Mouse (Mus musculus): ENCODE results near the gene Hdac5. TPM values are rescaled to one million over a fixed set of nuclear protein-coding genes. Genes with fewer than 3 reads are reported as not detected.

Gene Hdac5
- polyA plus RNA-seq, 1 experiment from 2014 or later, result 21.7 TPM

DNA sequence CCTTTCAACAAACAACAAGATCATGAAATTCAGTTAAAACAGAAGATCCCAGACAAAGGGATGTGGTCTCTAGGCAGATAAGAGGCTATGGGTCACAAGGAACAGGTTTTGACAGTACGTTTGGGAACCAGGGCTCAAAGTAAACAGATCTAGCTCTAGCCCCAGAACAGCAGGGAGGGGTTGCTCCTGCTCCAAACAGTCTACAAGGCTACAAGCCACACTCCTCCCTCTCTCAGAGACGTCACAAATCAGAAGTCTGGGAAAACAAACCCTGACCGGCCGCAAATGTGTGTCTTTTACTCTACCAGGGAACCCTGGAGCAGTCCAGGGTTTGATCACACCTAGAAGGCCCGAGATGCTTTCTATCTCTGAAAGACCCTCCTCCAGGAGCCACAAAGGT lies 19.0 kb downstream of the Hdac5 start:
- 53% methylated on average over 5 of the region's 5 CpGs for WGBS (ENCODE audit: insufficient replicate concordance)
- Histone ChIP-seq H3K9me3 (replicated peaks) (no peaks in the 10 kb centered on the region), H3K4me1 (peaks cover 79% of the 10 kb centered on the region), H3K27me3 (replicated peaks) (no peaks in the 10 kb centered on the region), H3K4me2 (no peak overlapping the region), H3K4me3 (no peak overlapping the region), H3K36me3 (peaks cover 8% of the 10 kb centered on the region), H3K9ac (no peak overlapping the region), H3K27ac (no peak overlapping the region)
- no peak for ATAC-seq

DNA sequence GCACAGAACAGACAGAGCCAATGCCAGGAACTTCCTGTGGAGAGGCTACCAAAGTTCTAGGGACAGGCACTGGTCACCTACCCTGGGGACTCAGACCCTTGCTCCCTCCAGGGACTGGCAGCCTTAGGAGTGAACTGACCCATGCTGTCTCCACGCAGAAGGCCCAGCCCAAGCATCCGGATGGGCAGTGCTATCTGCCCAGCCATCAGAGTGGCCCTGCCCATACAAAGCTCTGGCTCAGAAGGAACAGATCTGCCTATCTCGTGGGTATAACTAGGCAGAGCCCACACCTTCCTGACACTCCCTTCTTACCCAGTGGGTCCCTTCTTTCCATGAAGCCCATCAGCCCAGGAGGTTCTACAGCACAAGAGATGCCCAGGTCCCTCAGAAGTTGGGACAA lies 19.8 kb downstream of the Hdac5 start:
- 32% methylated on average over 3 of the region's 3 CpGs for WGBS (ENCODE audit: insufficient replicate concordance)
- no peak overlapping the region for H3K27ac ChIP-seq
- H3K27me3 ChIP-seq (replicated peaks), result no peaks in the 10 kb centered on the region
- ATAC-seq, result no peak
- H3K9ac ChIP-seq, result no peak overlapping the region
- H3K4me1 ChIP-seq, result peaks cover 70% of the 10 kb centered on the region
- H3K4me3 ChIP-seq, result no peak overlapping the region
- no peak overlapping the region for H3K4me2 ChIP-seq
- H3K9me3 ChIP-seq (replicated peaks), result no peaks in the 10 kb centered on the region
- H3K36me3 ChIP-seq, result peaks cover 14% of the 10 kb centered on the region

DNA sequence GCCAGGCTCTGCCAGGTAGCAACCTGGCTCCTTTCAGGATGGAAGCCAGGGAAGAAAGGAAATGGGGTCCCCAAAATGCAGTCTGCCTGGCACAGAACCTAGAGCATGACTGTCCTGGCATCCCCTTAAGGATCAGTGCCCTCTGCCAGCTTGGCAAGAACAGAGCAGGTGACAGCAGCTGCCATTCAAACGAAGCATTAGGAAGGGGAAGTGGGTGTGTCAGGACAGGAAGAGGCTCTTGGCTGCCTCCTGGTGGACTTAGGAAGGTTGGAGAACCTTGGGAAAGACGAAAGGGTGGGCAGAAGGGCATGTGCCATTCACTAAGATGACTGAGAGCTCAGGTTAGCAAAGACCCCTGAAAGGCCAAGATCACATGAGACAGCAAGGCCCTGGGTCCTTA lies 20.2 kb downstream of the Hdac5 start:
- 0 out of 2 replicates have a peak, but pooled peaks have one; percentile 2 for ATAC-seq
- Histone ChIP-seq H3K4me1 (peaks cover 66% of the 10 kb centered on the region), H3K9me3 (replicated peaks) (no peaks in the 10 kb centered on the region), H3K9ac (no peak overlapping the region; the same call in 1 of the 2 replicates), H3K27ac (no peak overlapping the region), H3K4me3 (no peak overlapping the region), H3K4me2 (no peak overlapping the region), H3K27me3 (replicated peaks) (no peaks in the 10 kb centered on the region), H3K36me3 (peaks cover 18% of the 10 kb centered on the region)
- 16% methylated on average over 2 of the region's 2 CpGs for WGBS (ENCODE audit: insufficient replicate concordance)

GRCm38 (mm10) chr11:102208846-102209245 lies 21.1 kb downstream of the Hdac5 start:
- WGBS (ENCODE audit: insufficient replicate concordance), result 21% methylated on average over 4 of the region's 4 CpGs
- H3K4me2 ChIP-seq, result peak overlapping the region; percentile 18; the same call in 1 of the 2 replicates
- H3K27me3 ChIP-seq (replicated peaks), result no peaks in the 10 kb centered on the region
- H3K36me3 ChIP-seq, result peaks cover 27% of the 10 kb centered on the region
- H3K4me3 ChIP-seq, result no peak overlapping the region
- no peak overlapping the region for H3K9ac ChIP-seq
- H3K9me3 ChIP-seq (replicated peaks), result no peaks in the 10 kb centered on the region
- peak overlapping the region; percentile 46 for H3K27ac ChIP-seq
- H3K4me1 ChIP-seq, result peaks cover 57% of the 10 kb centered on the region
- ATAC-seq, result no peak

GRCm38 (mm10) chr11:102207825-102208777 lies 21.9 kb downstream of the Hdac5 start:
- Histone ChIP-seq H3K36me3 (peaks cover 32% of the 10 kb centered on the region), H3K27ac (peak overlapping the region; percentile 38), H3K4me1 (peaks cover 51% of the 10 kb centered on the region), H3K4me2 (peak overlapping the region; percentile 18; the same call in 1 of the 2 replicates), H3K9me3 (replicated peaks) (no peaks in the 10 kb centered on the region), H3K9ac (no peak overlapping the region), H3K27me3 (replicated peaks) (no peaks in the 10 kb centered on the region), H3K4me3 (no peak overlapping the region)
- ATAC-seq, result no peak
- 43% methylated on average over 11 of the region's 11 CpGs for WGBS (ENCODE audit: insufficient replicate concordance)

GRCm38 (mm10) chr11:102206481-102206880 lies 23.5 kb downstream of the Hdac5 start:
- 86% methylated on average over 30 of the region's 30 CpGs for WGBS (ENCODE audit: insufficient replicate concordance)

DNA sequence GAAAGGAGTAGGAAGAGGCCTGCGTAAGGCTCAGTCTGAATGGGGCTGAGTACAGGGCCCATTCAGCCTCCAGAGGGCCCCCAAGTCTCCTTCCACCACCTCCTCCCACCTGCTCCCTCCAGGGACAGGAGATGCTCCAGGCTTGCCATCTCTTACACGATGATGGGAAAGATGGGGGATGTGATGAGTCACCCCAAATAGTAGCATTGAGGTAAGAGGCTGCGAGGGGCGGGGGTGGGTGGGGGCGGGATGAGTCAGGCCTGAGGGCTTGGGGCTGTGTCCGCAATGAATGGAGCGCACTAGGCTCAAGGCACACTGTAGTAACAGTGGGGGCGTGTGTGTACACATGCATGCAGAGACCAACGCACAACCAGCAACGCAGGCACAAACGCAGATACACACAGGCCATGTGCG lies 28.6 kb downstream of the Hdac5 start:
- Histone ChIP-seq H3K27ac (no peak overlapping the region), H3K4me2 (no peak overlapping the region), H3K27me3 (replicated peaks) (no peaks in the 10 kb centered on the region), H3K4me1 (peaks cover 4% of the 10 kb centered on the region), H3K36me3 (peaks cover 89% of the 10 kb centered on the region), H3K9me3 (replicated peaks) (no peaks in the 10 kb centered on the region), H3K4me3 (no peak overlapping the region), H3K9ac (no peak overlapping the region)
- WGBS (ENCODE audit: insufficient replicate concordance), result 81% methylated on average over 12 of the region's 12 CpGs
- no peak for ATAC-seq

More at GRCm38 (mm10) chr11:102206481-102206880, 23.5 kb downstream of the Hdac5 start:
- no peak for ATAC-seq
- Histone ChIP-seq H3K4me2 (no peak overlapping the region), H3K9ac (no peak overlapping the region), H3K27ac (no peak overlapping the region), H3K4me3 (no peak overlapping the region), H3K4me1 (peaks cover 44% of the 10 kb centered on the region), H3K9me3 (replicated peaks) (no peaks in the 10 kb centered on the region), H3K27me3 (replicated peaks) (no peaks in the 10 kb centered on the region), H3K36me3 (peaks cover 48% of the 10 kb centered on the region)

GRCm38 (mm10) chr11:102199856-102200255 lies 30.1 kb downstream of the Hdac5 start:
- H3K4me2 ChIP-seq, result no peak overlapping the region
- H3K36me3 ChIP-seq, result peaks cover 90% of the 10 kb centered on the region
- peaks cover 13% of the 10 kb centered on the region for H3K4me1 ChIP-seq
- H3K27ac ChIP-seq, result no peak overlapping the region
- no peak overlapping the region for H3K4me3 ChIP-seq
- no peak for ATAC-seq
- H3K27me3 ChIP-seq (replicated peaks), result no peaks in the 10 kb centered on the region
- H3K9me3 ChIP-seq (replicated peaks), result no peaks in the 10 kb centered on the region
- WGBS (ENCODE audit: insufficient replicate concordance), result 70% methylated on average over 9 of the region's 9 CpGs
- no peak overlapping the region for H3K9ac ChIP-seq

- Histone ChIP-seq H3K4me2 (no peak overlapping the region), H3K4me3 (no peak overlapping the region), H3K27ac (no peak overlapping the region), H3K9me3 (replicated peaks) (no peaks in the 10 kb centered on the region), H3K9ac (no peak overlapping the region), H3K4me1 (peaks cover 13% of the 10 kb centered on the region), H3K36me3 (peaks cover 90% of the 10 kb centered on the region), H3K27me3 (replicated peaks) (no peaks in the 10 kb centered on the region)
- no peak for ATAC-seq
- 54% methylated on average over 6 of the region's 6 CpGs for WGBS (ENCODE audit: insufficient replicate concordance)
These were observed 31.7 kb downstream of the Hdac5 start for GRCm38 (mm10) chr11:102198245-102198644.

DNA sequence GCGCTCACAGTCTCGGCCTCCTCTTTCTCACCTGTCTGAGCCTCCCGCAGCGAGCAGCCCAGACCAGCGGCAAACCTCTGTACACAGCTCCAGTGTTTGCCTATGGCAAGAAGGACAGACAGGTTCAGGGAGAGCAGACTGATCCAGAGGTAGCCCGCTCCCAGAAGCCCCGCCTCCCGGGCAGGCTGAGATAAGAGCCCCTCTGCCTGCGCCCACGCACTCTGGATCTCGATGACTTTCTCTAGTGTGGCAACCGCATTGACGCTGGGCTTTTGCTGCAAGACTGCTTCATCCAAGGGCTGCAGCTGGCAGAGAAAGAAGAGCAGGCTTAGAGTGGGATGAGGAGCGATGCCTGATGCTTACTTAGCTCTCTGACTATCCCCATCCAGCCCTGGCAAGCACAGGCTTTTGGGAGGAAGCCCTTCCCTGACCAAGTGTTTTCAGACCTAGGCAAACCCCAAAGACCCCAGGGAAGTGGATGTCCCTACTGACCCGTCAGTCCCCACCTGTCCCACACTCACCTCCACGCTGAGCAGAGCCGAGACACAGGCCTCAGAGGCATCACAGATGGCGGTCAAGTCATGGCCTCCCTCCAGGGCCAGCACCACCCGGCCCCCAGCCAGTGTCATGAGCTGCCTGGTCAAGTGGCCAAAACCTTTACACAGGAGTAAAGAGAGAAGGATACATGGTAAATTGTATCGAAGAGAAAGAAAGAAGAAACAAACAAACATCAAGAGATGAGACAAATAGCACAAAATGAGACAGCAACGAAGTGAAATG lies 33.8 kb downstream of the Hdac5 start:
- no peaks in the 10 kb centered on the region for H3K9me3 ChIP-seq (replicated peaks)
- no peak overlapping the region for H3K27ac ChIP-seq
- no peaks in the 10 kb centered on the region for H3K27me3 ChIP-seq (replicated peaks)
- H3K4me3 ChIP-seq, result no peak overlapping the region
- H3K4me2 ChIP-seq, result 0 out of 2 replicates have a peak overlapping the region, but pooled peaks have one; percentile 12
- peak; percentile 45 for ATAC-seq
- WGBS (ENCODE audit: insufficient replicate concordance), result 56% methylated on average over 21 of the region's 21 CpGs
- no peak overlapping the region for H3K9ac ChIP-seq
- peaks cover 15% of the 10 kb centered on the region for H3K4me1 ChIP-seq
- peaks cover 87% of the 10 kb centered on the region for H3K36me3 ChIP-seq

- Histone ChIP-seq H3K4me1 (peaks cover 39% of the 10 kb centered on the region), H3K9me3 (replicated peaks) (no peaks in the 10 kb centered on the region), H3K27ac (no peak overlapping the region), H3K4me2 (no peak overlapping the region), H3K27me3 (replicated peaks) (no peaks in the 10 kb centered on the region), H3K4me3 (no peak overlapping the region), H3K36me3 (peaks cover 65% of the 10 kb centered on the region), H3K9ac (no peak overlapping the region)
- no peak for ATAC-seq
- whole genome bisulfite sequencing (ENCODE audit: insufficient replicate concordance), result 77% methylated on average over 9 of the region's 9 CpGs
These were observed 36.1 kb downstream of the Hdac5 start for GRCm38 (mm10) chr11:102193657-102194440.

Data from liver, embryonic 12.5 days (tissue).